Mouse (Mus musculus) stomach, embryonic 16.5 days (tissue): ENCODE data around the gene Bcat1. TPM values are rescaled to one million over a fixed set of nuclear protein-coding genes. Genes with fewer than 3 reads are reported as not detected.

Source experiments
- ATAC-seq: fragments of 200-750 bp; cut with Nextera tagmentation; 2 replicates; pipeline ENCODE4 v1.8.0; 2017; ENCODE audit warnings: moderate number of reproducible peaks, moderate TSS enrichment; ENCODE audit not compliant: insufficient read depth, low FRiP score
- H3K27ac ChIP-seq: fragments of 300-500 bp; sonication (generic); 2 replicates; pipeline ENCODE4 v1.5.1; 2014; ENCODE audit warnings: low read length
- H3K27me3 ChIP-seq: fragments of 300-500 bp; sonication (generic); 2 replicates; pipeline ENCODE4 v1.6.1; 2014; ENCODE audit warnings: low read length, control low read depth, mixed read lengths; ENCODE audit not compliant: control insufficient read depth, insufficient read depth
- H3K36me3 ChIP-seq: fragments of 300-500 bp; sonication (generic); 2 replicates; pipeline ENCODE4 v1.6.1; 2014; ENCODE audit warnings: low read length; ENCODE audit not compliant: control insufficient read depth, insufficient read depth
- H3K4me1 ChIP-seq: fragments of 300-500 bp; sonication (generic); 2 replicates; pipeline ENCODE4 v1.6.1; 2014; ENCODE audit warnings: low read length, control low read depth, mixed read lengths; ENCODE audit not compliant: control insufficient read depth, insufficient read depth
- H3K4me2 ChIP-seq: fragments of 300-500 bp; sonication (generic); 2 replicates; pipeline ENCODE4 v1.6.1; 2014; ENCODE audit warnings: low read depth, low read length, mixed read lengths
- H3K4me3 ChIP-seq: fragments of 300-500 bp; sonication (generic); replicated peaks from 2 replicates; pipeline ENCODE4 v1.5.1; 2014; ENCODE audit warnings: mild to moderate bottlenecking, low read length
- H3K9ac ChIP-seq: fragments of 300-500 bp; sonication (generic); 2 replicates; pipeline ENCODE4 v1.6.1; 2014; ENCODE audit warnings: low read length
- H3K9me3 ChIP-seq: fragments of 300-500 bp; sonication (generic); replicated peaks from 2 replicates; pipeline ENCODE4 v1.6.1; 2016; ENCODE audit warnings: low read length, control low read depth; ENCODE audit not compliant: control insufficient read depth
- WGBS: fragments of 180-500 bp; shearing (Covaris S2); extraction: QIAGEN DNeasy Blood & Tissue Kit; methylation state at CpG from one replicate; pipeline ENCODE4 v1.1.7; 2014; 5-methylcytosine and 5-hydroxymethylcytosine counted together
- polyA plus RNA-seq: library from polyadenylated mRNA; unstranded; fragments of >200 nt; fragmentation: Nextera tagmentation; extraction: Ambion mirVana; gene quantifications from 2 replicates; pipeline ENCODE4 v1.2.1, GENCODE M21; 2015

The Bcat1 gene
- polyA plus RNA-seq, 1 experiment from 2014 or later = 15.9 TPM

DNA sequence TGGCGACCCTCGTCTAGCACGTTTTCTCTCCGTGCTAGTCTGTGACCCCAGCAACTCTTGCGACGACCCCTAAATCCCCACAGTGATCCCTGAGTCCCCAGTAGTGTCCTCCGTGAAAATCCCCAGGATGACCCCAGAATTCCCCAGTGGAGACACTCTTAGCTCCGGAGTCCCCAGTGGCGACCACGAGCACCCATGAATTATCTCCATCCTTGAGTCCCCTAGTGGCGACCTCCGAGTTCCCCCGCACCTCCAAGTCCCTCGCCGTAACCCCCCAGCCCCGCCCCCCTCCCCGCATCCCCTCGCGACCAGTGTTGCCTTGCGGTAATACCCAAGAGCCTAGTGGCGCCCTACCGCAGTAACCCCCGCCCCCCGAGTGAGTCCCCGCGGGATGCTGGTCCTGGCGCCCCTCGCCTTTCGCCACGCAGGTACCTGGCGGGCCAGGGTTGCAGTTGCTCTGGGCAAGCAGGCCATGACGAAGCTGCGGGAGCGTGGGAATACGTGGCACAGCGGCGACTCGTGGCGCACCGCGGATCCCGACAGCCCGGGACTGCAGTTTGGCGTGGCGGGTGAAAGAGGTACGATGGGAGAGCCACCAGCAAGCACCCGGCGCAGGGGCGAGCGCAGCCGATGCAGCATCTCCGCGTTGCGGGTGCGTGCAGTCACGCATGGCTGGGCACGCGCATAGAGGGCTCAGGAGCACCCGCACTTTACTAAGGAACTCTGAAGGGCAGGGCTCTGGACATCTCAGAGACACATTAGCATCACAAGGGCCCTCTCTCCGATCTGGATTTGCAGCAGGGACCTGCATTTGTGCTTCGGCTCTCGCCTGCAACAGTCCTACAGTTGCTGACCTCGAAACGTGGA, 27.6 kb downstream of the Bcat1 start:
- no peak overlapping the region for H3K27ac ChIP-seq
- H3K4me1 ChIP-seq = peaks cover 10% of the 10 kb centered on the region
- H3K4me2 ChIP-seq = peak overlapping the region; percentile 96
- H3K4me3 ChIP-seq = peak overlapping the region; percentile 49
- H3K9me3 ChIP-seq = no peaks in the 10 kb centered on the region
- H3K36me3 ChIP-seq = no peaks in the 10 kb centered on the region
- no peak; the same call in 1 of the 2 replicates for ATAC-seq
- H3K27me3 ChIP-seq = peaks cover 22% of the 10 kb centered on the region; the same call in 1 of the 2 replicates
- H3K9ac ChIP-seq = peak overlapping the region; percentile 65
- WGBS = 6% methylated on average over 64 of the region's 64 CpGs

DNA sequence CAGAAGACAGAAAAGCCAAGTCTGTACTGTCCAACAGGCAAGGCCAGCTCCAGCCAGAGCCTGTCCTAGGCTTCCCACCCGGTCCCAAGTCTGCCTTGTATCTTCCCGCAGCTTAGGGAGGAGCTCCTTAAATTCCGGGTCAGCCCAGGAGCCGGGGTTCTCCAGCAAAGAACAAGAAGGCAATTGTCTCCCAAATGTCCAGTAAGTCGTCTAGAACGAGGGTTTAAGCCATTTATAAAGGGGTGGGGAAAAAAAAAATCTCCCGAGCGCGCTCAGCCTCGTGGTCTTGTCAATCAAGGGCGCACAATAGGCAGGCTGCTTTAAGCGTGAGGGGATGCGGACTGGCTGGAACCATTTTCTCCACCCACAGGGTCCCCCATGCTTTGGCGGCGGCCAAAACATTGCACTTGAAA, 28.5 kb downstream of the Bcat1 start:
- H3K4me2 ChIP-seq = peak overlapping the region; percentile 96
- no peak for ATAC-seq
- H3K36me3 ChIP-seq = no peaks in the 10 kb centered on the region
- peak overlapping the region; percentile 49 for H3K4me3 ChIP-seq
- no peaks in the 10 kb centered on the region for H3K9me3 ChIP-seq
- H3K4me1 ChIP-seq = peaks cover 10% of the 10 kb centered on the region
- WGBS = 14% methylated on average over 15 of the region's 15 CpGs
- peaks cover 22% of the 10 kb centered on the region; the same call in 1 of the 2 replicates for H3K27me3 ChIP-seq
- peak overlapping the region; percentile 65; the same call in 1 of the 2 replicates for H3K9ac ChIP-seq
- H3K27ac ChIP-seq = no peak overlapping the region

DNA sequence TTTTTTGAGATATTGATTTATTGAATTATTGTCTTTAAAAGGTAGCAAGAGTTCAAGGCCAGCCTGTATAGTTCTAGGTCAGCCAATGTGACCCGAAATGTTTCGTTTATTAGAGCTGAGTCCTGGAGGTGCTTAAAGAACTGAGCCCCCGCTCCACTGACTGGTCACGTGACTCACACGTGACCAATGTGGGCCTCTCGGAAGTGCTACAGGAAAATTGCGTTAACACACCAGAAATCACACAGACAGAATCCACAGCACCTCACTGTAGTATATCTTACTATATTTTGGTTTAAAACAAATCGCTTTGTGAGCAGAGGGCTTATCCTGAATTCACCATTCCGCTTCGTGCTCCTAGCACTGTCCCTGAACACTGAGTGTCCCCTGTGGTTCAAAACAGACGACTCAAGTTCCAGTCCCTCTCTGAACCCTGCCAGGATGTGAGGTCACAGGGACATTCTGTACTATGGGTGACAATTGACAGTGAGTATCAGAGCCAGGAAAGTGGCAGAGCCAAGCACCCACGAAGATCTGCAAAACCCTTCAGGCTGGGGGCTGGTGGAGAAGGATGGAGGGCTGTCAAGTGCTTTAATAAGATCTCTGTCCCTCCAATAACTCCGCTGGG, 29.6 kb downstream of the Bcat1 start:
- no peak for ATAC-seq
- peaks cover 22% of the 10 kb centered on the region; the same call in 1 of the 2 replicates for H3K27me3 ChIP-seq

DNA sequence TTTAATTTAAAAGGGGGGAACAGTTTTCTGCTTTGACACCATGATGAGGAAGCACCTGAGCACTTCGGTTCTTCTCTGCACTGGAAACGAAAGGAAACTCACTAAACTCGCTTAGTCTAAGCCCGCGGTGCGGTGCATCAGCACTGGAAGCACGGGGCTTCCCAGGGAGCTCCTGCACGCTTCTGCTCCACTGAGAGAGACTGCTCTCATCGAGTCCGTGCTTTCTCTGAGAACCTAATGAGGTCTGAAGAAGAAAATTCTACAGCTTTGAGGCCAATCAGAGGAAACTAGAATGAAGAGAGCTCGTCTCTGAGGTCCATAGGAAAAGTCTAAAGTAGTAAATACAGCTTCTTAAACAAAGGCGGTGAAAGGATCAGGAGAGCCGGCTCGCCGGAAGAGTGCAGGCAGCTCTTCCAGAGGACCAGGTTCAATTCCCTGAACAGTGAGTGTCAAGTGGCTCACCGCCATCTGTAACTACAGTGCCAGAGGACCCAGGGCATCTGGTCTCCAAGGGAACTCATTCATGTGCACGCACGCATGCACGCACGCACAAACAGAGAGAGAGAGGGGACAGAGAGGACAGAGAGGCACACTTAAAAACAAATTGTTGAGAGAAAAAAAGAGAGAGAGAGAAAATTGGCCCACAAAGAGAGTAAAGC, 30.9 kb downstream of the Bcat1 start:
- Histone ChIP-seq H3K9ac (no peak overlapping the region), H3K4me3 (no peak overlapping the region), H3K4me1 (peaks cover 10% of the 10 kb centered on the region), H3K36me3 (no peaks in the 10 kb centered on the region), H3K9me3 (no peaks in the 10 kb centered on the region), H3K4me2 (no peak overlapping the region), H3K27ac (no peak overlapping the region), H3K27me3 (peaks cover 22% of the 10 kb centered on the region; the same call in 1 of the 2 replicates)
- no peak for ATAC-seq
- WGBS = 85% methylated on average over 20 of the region's 20 CpGs

More for the DNA sequence above, 29.6 kb downstream of the Bcat1 start:
- Histone ChIP-seq H3K4me2 (no peak overlapping the region), H3K4me1 (peaks cover 10% of the 10 kb centered on the region), H3K36me3 (no peaks in the 10 kb centered on the region), H3K27ac (no peak overlapping the region), H3K4me3 (no peak overlapping the region), H3K9ac (no peak overlapping the region), H3K9me3 (no peaks in the 10 kb centered on the region)
- WGBS = 82% methylated on average over 13 of the region's 13 CpGs

DNA sequence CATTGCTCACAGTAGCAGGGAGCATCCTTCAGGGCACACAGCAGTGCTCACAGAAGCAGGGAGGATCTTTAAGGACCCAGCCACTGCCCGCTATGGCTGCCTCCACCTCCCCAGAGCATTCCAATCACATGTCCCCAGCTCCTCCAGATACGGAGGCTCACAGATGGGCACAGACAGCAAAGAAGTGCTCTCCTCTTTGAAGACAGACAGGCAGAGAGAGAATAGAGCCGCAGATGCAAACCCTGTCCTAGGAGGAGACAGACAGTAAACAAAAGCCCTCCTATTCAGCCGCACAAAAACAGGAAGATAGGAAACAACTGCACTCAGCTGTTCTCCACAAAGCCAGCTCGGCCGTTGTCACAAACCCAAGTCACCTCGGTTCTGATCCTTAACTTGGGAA, 35.3 kb downstream of the Bcat1 start:
- H3K4me3 ChIP-seq = no peak overlapping the region
- H3K4me2 ChIP-seq = no peak overlapping the region
- H3K4me1 ChIP-seq = no peaks in the 10 kb centered on the region
- no peak overlapping the region for H3K27ac ChIP-seq
- H3K9me3 ChIP-seq = no peaks in the 10 kb centered on the region
- no peaks in the 10 kb centered on the region for H3K36me3 ChIP-seq
- WGBS = 43% methylated on average over 7 of the region's 7 CpGs
- no peaks in the 10 kb centered on the region for H3K27me3 ChIP-seq
- peak overlapping the region; percentile 20; the same call in 1 of the 2 replicates for H3K9ac ChIP-seq
- no peak for ATAC-seq

DNA sequence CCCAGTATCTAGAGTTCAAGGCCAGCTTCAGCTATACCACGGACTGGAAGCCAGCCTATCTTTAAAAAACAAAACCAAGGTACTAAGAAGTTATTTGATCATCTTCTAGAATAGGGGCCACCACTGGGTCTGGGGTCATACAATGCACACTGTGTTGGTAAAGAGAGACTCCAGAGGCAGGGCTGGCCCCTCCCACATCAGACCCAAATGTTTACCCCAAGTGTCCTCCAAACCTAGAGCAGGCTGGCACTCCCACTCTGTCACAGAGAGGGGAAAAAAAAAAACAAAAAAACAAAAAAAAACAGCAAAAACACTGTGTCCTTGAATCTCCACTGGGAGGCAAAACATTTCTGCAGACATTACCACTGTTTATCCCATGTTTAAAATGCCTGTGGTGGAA, 38.4 kb downstream of the Bcat1 start:
- Histone ChIP-seq H3K27me3 (no peaks in the 10 kb centered on the region), H3K27ac (no peak overlapping the region), H3K4me1 (no peaks in the 10 kb centered on the region), H3K36me3 (no peaks in the 10 kb centered on the region), H3K4me2 (no peak overlapping the region), H3K9ac (no peak overlapping the region), H3K4me3 (no peak overlapping the region), H3K9me3 (no peaks in the 10 kb centered on the region)
- 53% methylated on average over 1 of the region's 1 CpGs for WGBS
- ATAC-seq = no peak

DNA sequence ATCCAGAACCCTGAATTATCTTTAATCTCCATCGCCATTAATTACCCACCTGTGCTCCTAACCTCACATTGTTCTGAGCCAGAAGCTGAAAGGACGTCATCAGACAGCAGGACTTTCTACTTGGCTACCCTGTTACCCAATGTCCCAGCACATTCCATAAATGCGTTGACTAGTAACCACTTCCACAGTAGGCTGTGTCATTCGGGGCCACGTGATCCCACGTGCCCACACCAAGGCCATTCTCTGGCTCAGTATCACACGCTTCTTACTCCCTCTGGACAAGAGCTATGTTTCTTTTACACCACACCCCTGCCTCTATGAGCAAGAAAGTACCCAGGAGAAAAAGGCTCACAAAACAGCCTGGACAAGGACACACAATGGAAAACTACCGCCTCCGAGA, 40.6 kb downstream of the Bcat1 start:
- no peak overlapping the region for H3K4me2 ChIP-seq
- H3K9ac ChIP-seq = no peak overlapping the region
- H3K4me1 ChIP-seq = no peaks in the 10 kb centered on the region
- H3K4me3 ChIP-seq = no peak overlapping the region
- 87% methylated on average over 9 of the region's 9 CpGs for WGBS
- H3K36me3 ChIP-seq = no peaks in the 10 kb centered on the region
- H3K27ac ChIP-seq = no peak overlapping the region
- H3K9me3 ChIP-seq = no peaks in the 10 kb centered on the region
- no peaks in the 10 kb centered on the region for H3K27me3 ChIP-seq
- ATAC-seq = no peak

DNA sequence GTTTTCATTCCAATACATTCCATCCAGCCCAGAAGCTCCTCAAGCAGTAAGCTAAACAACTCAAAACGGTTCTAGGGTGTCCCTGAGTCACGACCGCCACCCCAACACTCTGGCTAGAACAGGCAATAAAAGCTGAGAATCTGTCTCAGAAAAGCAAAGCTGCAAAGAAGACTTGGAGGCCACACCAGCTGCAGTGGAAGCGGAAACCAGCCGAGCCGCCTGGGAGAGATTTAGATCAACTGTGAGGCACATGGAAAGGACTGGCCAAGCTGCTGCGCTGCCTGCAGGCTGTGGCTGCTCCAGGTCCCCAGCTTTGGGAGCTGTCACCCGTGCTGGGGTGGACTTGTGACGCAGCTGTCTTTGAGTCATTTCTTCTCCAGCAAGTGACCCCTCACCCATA, 45.4 kb downstream of the Bcat1 start:
- Histone ChIP-seq H3K27me3 (no peaks in the 10 kb centered on the region), H3K9me3 (no peaks in the 10 kb centered on the region), H3K4me3 (no peak overlapping the region), H3K36me3 (no peaks in the 10 kb centered on the region), H3K4me2 (no peak overlapping the region), H3K4me1 (no peaks in the 10 kb centered on the region), H3K9ac (no peak overlapping the region), H3K27ac (no peak overlapping the region)
- WGBS = 73% methylated on average over 9 of the region's 9 CpGs
- ATAC-seq = no peak

DNA sequence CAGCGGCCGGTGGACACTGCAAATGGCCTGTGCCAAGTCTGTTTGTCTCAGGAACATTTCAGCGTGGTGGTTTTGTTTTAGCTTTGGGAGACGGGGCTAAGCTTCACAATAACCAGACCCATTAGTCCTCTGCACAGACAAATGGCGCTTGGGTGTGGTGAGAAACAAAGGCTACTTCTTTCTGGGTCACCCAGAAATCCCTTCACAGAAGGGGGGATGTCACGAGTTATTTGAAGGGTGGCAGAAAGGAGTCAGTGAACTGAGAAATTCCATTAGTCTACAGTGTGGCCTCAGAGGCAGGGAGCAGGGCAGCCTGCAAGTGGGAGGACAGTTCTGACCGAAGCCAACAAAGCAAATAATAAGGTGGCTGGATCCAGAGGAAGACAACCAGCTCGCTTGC, 52.0 kb downstream of the Bcat1 start:
- Histone ChIP-seq H3K4me3 (no peak overlapping the region), H3K27me3 (no peaks in the 10 kb centered on the region), H3K9ac (no peak overlapping the region), H3K27ac (no peak overlapping the region), H3K9me3 (peaks cover 5% of the 10 kb centered on the region; the same call in 1 of the 2 replicates), H3K36me3 (no peaks in the 10 kb centered on the region), H3K4me1 (no peaks in the 10 kb centered on the region), H3K4me2 (no peak overlapping the region)
- ATAC-seq = no peak
- WGBS = 78% methylated on average over 8 of the region's 8 CpGs
